ENCODE assay signal across 8 mouse cellular contexts in genomic region chr19:45058841-45059240, GRCm38 (mm10). TPM values are rescaled to one million over a fixed set of nuclear protein-coding genes. Genes with fewer than 3 reads are reported as not detected.
DNase-seq lines count a peak whose midpoint lies in the region; ATAC-seq and TF ChIP-seq lines count a peak whose summit lies in the region.

No protein-coding gene starts in this region.

- H3K27ac ChIP-seq in heart, embryonic 10.5 days: peak overlapping the region; percentile 91
- H3K27ac ChIP-seq in CH12.LX (ENCODE audit: insufficient read depth, low read depth): peak overlapping the region; percentile 35; the same call in 1 of the 2 replicates
- peak overlapping the region; percentile 99 for H3K27ac ChIP-seq in forebrain, embryonic 15.5 days (replicated peaks)
- H3K27ac ChIP-seq in liver, embryonic 16.5 days (ENCODE audit: low read length): peak overlapping the region; percentile 92

- dilution Hi-C loops in CH12.LX (cut with MboI; ENCODE audit: extremely low pct_ligation_motif_present, extremely low pct_unique_long_range_greater_than_20kb, low sequenced_read_pairs): no loop called here

- in situ Hi-C loops in CH12.LX (cut with MboI; ENCODE audit: low pct_ligation_motif_present, low pct_unique_long_range_greater_than_20kb, low sequenced_read_pairs): loop anchor here (10.0 kb wide), 1 partner anchor 96 kb away; the partner anchor contains the start of gene Tlx1

- no peak for TF ChIP-seq EP300 in CH12.LX (IDR thresholded peaks at IDR 0.05; ENCODE audit: low read length)

- H3K27me3 ChIP-seq in heart, embryonic 10.5 days (ENCODE audit: insufficient read depth, poor library complexity, severe bottlenecking): peaks cover 6% of the 10 kb centered on the region
- no peaks in the 10 kb centered on the region for H3K27me3 ChIP-seq in CH12.LX (replicated peaks)
- H3K27me3 ChIP-seq in forebrain, embryonic 15.5 days: 0 out of 2 replicates have a peak, but pooled peaks cover under 1% of the 10 kb centered on the region
- no peaks in the 10 kb centered on the region for H3K27me3 ChIP-seq in liver, embryonic 16.5 days (ENCODE audit: control insufficient read depth, insufficient read depth, low read depth, low read length)

- intact Hi-C loops in left cerebral cortex, postnatal 10 days (cut with DNase I): no loop called here

- peaks cover 6% of the 10 kb centered on the region; the same call in 1 of the 2 replicates for H3K36me3 ChIP-seq in heart, embryonic 10.5 days
- peaks cover 7 to 14% of the 10 kb centered on the region in 2 experiments for H3K36me3 ChIP-seq in CH12.LX (replicated peaks in 1 of 2; ENCODE audit: control insufficient read depth in 1 of 2, insufficient read depth in 1 of 2, low read length in 1 of 2)
- peaks cover 12% of the 10 kb centered on the region for H3K36me3 ChIP-seq in forebrain, embryonic 15.5 days
- H3K36me3 ChIP-seq in liver, embryonic 16.5 days (ENCODE audit: control insufficient read depth, insufficient read depth): no peaks in the 10 kb centered on the region

- DNase-seq in heart, embryonic 10.5 days (ENCODE audit: low spot score): no peak
- DNase-seq in heart, adult 9 months (ENCODE audit: low spot score in 2 of 2): no peak
- no peak for DNase-seq in CH12.LX (ENCODE audit: extremely low read depth)
- DNase-seq in left cerebral cortex, postnatal 10 days (ENCODE audit: extremely low spot score in 1 of 2, low spot score in 2 of 2): no peak
- DNase-seq in right cerebral cortex, postnatal 10 days (ENCODE audit: low spot score in 2 of 2): no peak
- DNase-seq in kidney, adult 8-10 months: no peak

- no peaks in the 10 kb centered on the region for H3K9me3 ChIP-seq in heart, embryonic 10.5 days
- H3K9me3 ChIP-seq in CH12.LX (replicated peaks; ENCODE audit: low read length): no peaks in the 10 kb centered on the region
- no peaks in the 10 kb centered on the region for H3K9me3 ChIP-seq in forebrain, embryonic 15.5 days
- H3K9me3 ChIP-seq in liver, embryonic 16.5 days (replicated peaks; ENCODE audit: control insufficient read depth, low read length): no peaks in the 10 kb centered on the region

- WGBS in heart, embryonic 10.5 days: 2% methylated on average over 14 of the region's 14 CpGs
- WGBS in forebrain, embryonic 15.5 days: 1% methylated on average over 14 of the region's 14 CpGs
- WGBS in liver, embryonic 16.5 days (ENCODE audit: insufficient replicate concordance): under 1% methylated on average over 14 of the region's 14 CpGs

- no peak for TF ChIP-seq RAD21 in CH12.LX (IDR thresholded peaks at IDR 0.05; ENCODE audit: low read depth, low read length)

- peak overlapping the region; percentile 78 for H3K4me2 ChIP-seq in CH12.LX (ENCODE audit: insufficient read depth, low read depth, poor library complexity, severe bottlenecking)
- H3K4me2 ChIP-seq in forebrain, embryonic 15.5 days (replicated peaks): peak overlapping the region; percentile 68
- H3K4me2 ChIP-seq in liver, embryonic 16.5 days (ENCODE audit: low read depth, low read length): peak overlapping the region; percentile 91

- H3K4me3 ChIP-seq in heart, embryonic 10.5 days: peak overlapping the region; percentile 78
- peak overlapping the region; percentile 52 to 89 (median 83) for H3K4me3 ChIP-seq in CH12.LX (replicated peaks in 1 of 3; ENCODE audit: low read depth in 2 of 3, low read length in 2 of 3, poor library complexity in 1 of 3)
- peak overlapping the region; percentile 53 for H3K4me3 ChIP-seq in forebrain, embryonic 15.5 days
- peak overlapping the region; percentile 73 for H3K4me3 ChIP-seq in liver, embryonic 16.5 days (ENCODE audit: low read depth, low read length)

- H3K9ac ChIP-seq in CH12.LX (ENCODE audit: insufficient read depth, low read depth): peak overlapping the region; percentile 94
- H3K9ac ChIP-seq in forebrain, embryonic 15.5 days (replicated peaks): peak overlapping the region; percentile 78
- H3K9ac ChIP-seq in liver, embryonic 16.5 days (ENCODE audit: low read depth, low read length): peak overlapping the region; percentile 83

- TF ChIP-seq POLR2A in CH12.LX (IDR thresholded peaks at IDR 0.05; ENCODE audit: low read depth, low read length): no peak

- 0 out of 2 replicates have a peak, but pooled peaks have one; percentile 0 for ATAC-seq in forebrain, embryonic 15.5 days (replicated peaks)
- ATAC-seq in liver, embryonic 16.5 days (ENCODE audit: low read depth): peak; percentile 65

- no peaks in the 10 kb centered on the region; the same call in 1 of the 2 replicates for H3K79me2 ChIP-seq in CH12.LX (replicated peaks; ENCODE audit: control insufficient read depth, extremely low read depth, insufficient read depth, poor library complexity, severe bottlenecking)

- H3K4me1 ChIP-seq in heart, embryonic 10.5 days: peaks cover 31% of the 10 kb centered on the region
- peaks cover 0 to 19% of the 10 kb centered on the region in 2 experiments; a peak in 3 of 4 replicates for H3K4me1 ChIP-seq in CH12.LX (ENCODE audit: control insufficient read depth in 1 of 2, insufficient read depth in 2 of 2)
- peaks cover 24% of the 10 kb centered on the region for H3K4me1 ChIP-seq in forebrain, embryonic 15.5 days
- peaks cover 35% of the 10 kb centered on the region for H3K4me1 ChIP-seq in liver, embryonic 16.5 days (ENCODE audit: control insufficient read depth, low read depth, low read length)

- no peak for TF ChIP-seq CTCF in CH12.LX (conservative IDR thresholded peaks at IDR 0.05 in 1 of 2, IDR thresholded peaks at IDR 0.05 in 1 of 2; ENCODE audit: low read depth in 2 of 2, low read length in 2 of 2)

TF ChIP-seq in CH12.LX, 34 proteins besides CTCF, POLR2A, EP300 and RAD21:
- TF ChIP-seq SMC3 (IDR thresholded peaks at IDR 0.05; ENCODE audit: low read depth, low read length): no peak
- no peak for TF ChIP-seq KAT2A (IDR thresholded peaks at IDR 0.05; ENCODE audit: insufficient replicate concordance, low read length)
- TF ChIP-seq SIN3A (IDR thresholded peaks at IDR 0.05; ENCODE audit: low read length): peak; percentile 5; the same call in 1 of the 2 replicates
- no peak for TF ChIP-seq JUN (IDR thresholded peaks at IDR 0.05; ENCODE audit: insufficient read depth, low read depth, low read length)
- TF ChIP-seq MEF2A (IDR thresholded peaks at IDR 0.05; ENCODE audit: borderline replicate concordance, low read depth, low read length): no peak
- TF ChIP-seq PAX5 (IDR thresholded peaks at IDR 0.05; ENCODE audit: low read length): no peak
- no peak for TF ChIP-seq NELFE (IDR thresholded peaks at IDR 0.05; ENCODE audit: low read depth, low read length)
- no peak for TF ChIP-seq MAX (IDR thresholded peaks at IDR 0.05; ENCODE audit: low read length)

RNA-seq across cellular contexts. Expression of gene Sfxn3, which starts 11.5 kb away (rescaled TPM):
- 11.8 and 13.4 TPM in 2 replicates for polyA plus RNA-seq in heart, embryonic 10.5 days (2016; fragmentation: Nextera tagmentation; extraction: Ambion mirVana)
- total RNA-seq in CH12.LX (2012; rRNA removed) (2.4 and 3.6 TPM in 2 replicates), CH12.LX (2014; rRNA removed) (0.95 and 1.4 TPM in 2 replicates)
- 3.1 and 4.2 TPM in 2 replicates for polyA plus RNA-seq in CH12.LX (2012; ENCODE audit: insufficient read length, low read depth)
- 65.0 and 67.6 TPM in 2 replicates for polyA plus RNA-seq in forebrain, embryonic 15.5 days (2015; fragmentation: Nextera tagmentation; extraction: Ambion mirVana)
- polyA plus RNA-seq in liver, embryonic 16.5 days (2015; fragmentation: Nextera tagmentation; extraction: Ambion mirVana): 2.9 and 3.5 TPM in 2 replicates
- total RNA-seq in left cerebral cortex, postnatal 10 days (2021): 100 to 1,000 TPM; 116 to 122 TPM

RNA-seq across cellular contexts. Expression of gene Pdzd7, which starts 13.3 kb away (rescaled TPM):
- 0.34 and 0.55 TPM in 2 replicates for polyA plus RNA-seq in heart, embryonic 10.5 days (2016; fragmentation: Nextera tagmentation; extraction: Ambion mirVana)
- total RNA-seq in CH12.LX (2012; rRNA removed) (0.04 and 0.17 TPM in 2 replicates), CH12.LX (2014; rRNA removed) (0.12 and 0.20 TPM in 2 replicates)
- 0.15 TPM in 1 of 2 replicates, not detected in the other for polyA plus RNA-seq in CH12.LX (2012; ENCODE audit: insufficient read length, low read depth)
- polyA plus RNA-seq in forebrain, embryonic 15.5 days (2015; fragmentation: Nextera tagmentation; extraction: Ambion mirVana): 1.7 and 2.2 TPM in 2 replicates
- not detected in 2 replicates for polyA plus RNA-seq in liver, embryonic 16.5 days (2015; fragmentation: Nextera tagmentation; extraction: Ambion mirVana)
- total RNA-seq in left cerebral cortex, postnatal 10 days (2021): 1 to 10 TPM; 4.1 to 4.7 TPM

RNA-seq across cellular contexts. Expression of gene Kazald1, which starts 16.2 kb away (rescaled TPM):
- polyA plus RNA-seq in heart, embryonic 10.5 days (2016; fragmentation: Nextera tagmentation; extraction: Ambion mirVana): 3.3 and 6.3 TPM in 2 replicates
- total RNA-seq in CH12.LX (2012; rRNA removed): 0.63 and 1.2 TPM in 2 replicates
- total RNA-seq in CH12.LX (2014; rRNA removed): 0.23 and 0.27 TPM in 2 replicates
- polyA plus RNA-seq in CH12.LX (2012; ENCODE audit: insufficient read length, low read depth): 0.31 and 0.44 TPM in 2 replicates
- polyA plus RNA-seq in forebrain, embryonic 15.5 days (2015; fragmentation: Nextera tagmentation; extraction: Ambion mirVana): 0.70 and 0.73 TPM in 2 replicates
- polyA plus RNA-seq in liver, embryonic 16.5 days (2015; fragmentation: Nextera tagmentation; extraction: Ambion mirVana): 0.18 and 0.35 TPM in 2 replicates
- total RNA-seq in left cerebral cortex, postnatal 10 days (2021): 1 to 10 TPM; 1.6 to 2.0 TPM

RNA-seq across cellular contexts. Expression of gene Lzts2, which starts 44.6 kb away (rescaled TPM):
- 47.5 and 61.4 TPM in 2 replicates for polyA plus RNA-seq in heart, embryonic 10.5 days (2016; fragmentation: Nextera tagmentation; extraction: Ambion mirVana)
- total RNA-seq in CH12.LX (2012; rRNA removed): 17.5 and 22.1 TPM in 2 replicates
- 0.68 and 0.73 TPM in 2 replicates for total RNA-seq in CH12.LX (2014; rRNA removed)
- 2.2 and 3.1 TPM in 2 replicates for polyA plus RNA-seq in CH12.LX (2012; ENCODE audit: insufficient read length, low read depth)
- 25.7 and 27.7 TPM in 2 replicates for polyA plus RNA-seq in forebrain, embryonic 15.5 days (2015; fragmentation: Nextera tagmentation; extraction: Ambion mirVana)
- polyA plus RNA-seq in liver, embryonic 16.5 days (2015; fragmentation: Nextera tagmentation; extraction: Ambion mirVana): 4.6 and 4.7 TPM in 2 replicates
- 10 to 100 TPM; 24.5 to 25.6 TPM for total RNA-seq in left cerebral cortex, postnatal 10 days (2021)

RNA-seq across cellular contexts. Expression of gene Mrpl43, which starts 52.6 kb away (rescaled TPM):
- polyA plus RNA-seq in heart, embryonic 10.5 days (2016; fragmentation: Nextera tagmentation; extraction: Ambion mirVana): 63.8 and 66.3 TPM in 2 replicates
- total RNA-seq in CH12.LX (2012; rRNA removed) (72.7 and 76.6 TPM in 2 replicates), CH12.LX (2014; rRNA removed) (63.5 and 72.7 TPM in 2 replicates)
- polyA plus RNA-seq in CH12.LX (2012; ENCODE audit: insufficient read length, low read depth): 75.1 and 77.9 TPM in 2 replicates
- polyA plus RNA-seq in forebrain, embryonic 15.5 days (2015; fragmentation: Nextera tagmentation; extraction: Ambion mirVana): 83.9 and 87.1 TPM in 2 replicates
- polyA plus RNA-seq in liver, embryonic 16.5 days (2015; fragmentation: Nextera tagmentation; extraction: Ambion mirVana): 27.0 and 29.0 TPM in 2 replicates
- total RNA-seq in left cerebral cortex, postnatal 10 days (2021): 10 to 100 TPM; 48.1 to 50.1 TPM

Comparison
In these comparisons a context has a peak if more than half of its experiments do, and no peak if none do; other contexts are left out.
1. H3K27ac ChIP-seq: peak in every context shown above with its lines; median percentile 99 in forebrain, embryonic 15.5 days; 92 in liver, embryonic 16.5 days; 91 in heart, embryonic 10.5 days; 35 in CH12.LX.